Mouse (Mus musculus) neural tube, embryonic 10.5 days (tissue): ENCODE measurements around the gene Sec11a.

Experiments used
- DNase-seq: peaks from one replicate; pipeline ENCODE4 v3.0.0-alpha.2; 2017; ENCODE audit warnings: low spot score; ENCODE audit errors: extremely low spot score

Gene Sec11a

DNA sequence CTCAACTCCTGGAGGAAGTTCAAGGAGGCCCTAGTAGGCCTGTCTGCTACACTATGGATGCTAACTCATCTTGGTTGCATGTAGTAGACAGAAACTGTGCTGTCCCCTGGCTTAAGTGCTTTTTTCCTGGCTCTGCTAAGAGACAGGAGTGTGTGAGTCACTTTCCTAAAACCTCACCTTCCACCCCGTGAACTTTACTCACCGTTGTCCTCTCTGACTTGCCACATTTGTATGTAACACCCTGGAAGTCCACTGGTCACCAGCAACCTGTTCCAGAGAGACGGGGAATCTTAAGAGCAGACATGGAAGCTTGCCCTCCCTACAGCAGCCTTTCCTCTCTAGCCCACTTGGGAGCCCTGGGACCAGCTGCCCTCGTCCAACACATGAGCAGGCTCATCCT lies 49.9 kb downstream of the Sec11a start:
- no peak for DNase-seq

DNA sequence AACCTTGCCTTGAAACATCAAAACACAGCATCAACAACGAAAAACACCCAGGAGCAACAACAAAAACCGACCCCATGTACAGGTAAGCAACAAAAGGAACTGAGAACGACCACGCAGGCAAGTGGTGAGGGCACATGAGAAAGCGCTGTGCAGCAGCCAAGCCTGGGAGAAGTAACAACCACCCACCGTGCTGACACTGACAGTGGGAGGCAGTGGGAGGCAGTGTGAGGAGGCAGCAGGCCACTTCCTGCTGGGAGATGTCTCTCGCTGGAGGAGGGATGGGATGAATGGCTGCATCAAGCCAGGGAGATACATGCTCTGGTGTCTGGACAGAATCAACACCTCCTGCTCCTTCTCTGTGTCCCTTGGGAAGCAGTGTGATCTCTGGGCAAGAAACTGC lies 50.4 kb downstream of the Sec11a start:
- DNase-seq: no peak

DNA sequence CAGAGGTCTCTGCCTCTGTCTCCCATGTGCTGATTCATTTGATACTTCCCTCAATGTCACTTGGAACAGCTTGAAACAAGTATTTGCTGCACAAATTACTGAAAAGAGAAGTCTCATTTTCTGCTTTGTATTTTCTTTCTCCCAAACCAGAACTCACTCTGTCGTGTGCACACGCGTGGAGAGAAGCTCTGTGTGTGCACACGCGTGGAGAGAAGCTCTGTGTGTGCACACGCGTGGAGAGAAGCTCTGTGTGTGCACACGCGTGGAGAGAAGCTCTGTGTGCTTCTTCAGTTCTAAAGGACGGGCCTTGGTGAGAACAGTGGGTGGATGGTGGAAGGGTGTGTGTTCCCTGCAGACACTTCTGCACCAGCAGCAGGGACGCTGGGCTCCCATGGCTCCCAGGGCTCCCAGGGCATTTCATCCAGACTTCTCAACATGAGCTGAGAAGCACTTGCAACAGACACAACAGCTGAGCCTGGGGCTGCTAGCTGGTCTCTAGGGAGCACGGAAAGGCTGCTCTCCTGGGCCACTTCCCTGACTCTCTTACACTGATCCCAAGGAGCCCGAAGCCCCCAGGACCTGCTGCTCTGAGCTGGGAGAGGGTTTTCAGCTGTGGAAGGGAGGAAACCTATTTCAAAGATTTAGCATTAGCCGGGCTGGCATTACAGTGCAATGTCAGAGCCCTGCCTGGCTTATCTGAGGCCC lies 52.6 kb downstream of the Sec11a start:
- no peak for DNase-seq

DNA sequence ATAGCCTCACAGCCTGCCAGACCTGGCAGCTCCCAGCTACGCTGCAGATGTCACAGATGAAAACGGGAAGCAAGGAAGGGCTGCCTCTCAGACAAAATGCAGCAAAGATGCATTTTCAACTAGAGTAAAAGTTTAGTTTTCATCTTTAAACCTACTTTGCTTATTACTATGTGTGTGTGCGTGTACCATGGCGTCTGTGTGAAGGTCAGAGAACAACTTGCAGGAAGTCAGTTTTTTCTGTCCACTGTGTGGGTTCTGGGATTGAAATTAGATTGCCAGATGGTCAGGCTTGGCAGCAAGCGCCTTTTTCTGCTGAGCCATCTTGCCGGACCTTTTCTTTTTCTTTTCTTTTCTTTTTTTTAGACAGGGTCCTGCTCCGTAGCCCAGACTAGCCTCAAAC lies 53.4 kb downstream of the Sec11a start:
- no peak for DNase-seq

DNA sequence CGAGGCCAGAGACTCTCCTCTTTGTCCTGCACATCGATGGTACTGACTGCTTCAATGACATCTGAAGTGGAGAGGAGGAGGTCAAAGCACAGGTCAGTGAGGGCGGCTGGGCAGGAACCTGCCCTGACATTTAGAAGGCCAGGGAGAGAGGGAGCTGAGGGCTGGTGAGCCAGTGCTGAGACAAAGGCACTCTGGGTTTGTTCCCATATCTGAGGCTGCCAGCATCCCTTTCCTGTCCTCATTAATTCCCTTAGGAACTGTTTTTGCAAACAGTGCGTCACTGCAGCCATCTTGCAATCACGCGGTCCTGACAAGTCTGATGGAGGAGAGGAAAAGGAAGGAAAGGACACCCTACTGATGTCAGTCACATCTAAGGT lies 53.8 kb downstream of the Sec11a start:
- no peak for DNase-seq

DNA sequence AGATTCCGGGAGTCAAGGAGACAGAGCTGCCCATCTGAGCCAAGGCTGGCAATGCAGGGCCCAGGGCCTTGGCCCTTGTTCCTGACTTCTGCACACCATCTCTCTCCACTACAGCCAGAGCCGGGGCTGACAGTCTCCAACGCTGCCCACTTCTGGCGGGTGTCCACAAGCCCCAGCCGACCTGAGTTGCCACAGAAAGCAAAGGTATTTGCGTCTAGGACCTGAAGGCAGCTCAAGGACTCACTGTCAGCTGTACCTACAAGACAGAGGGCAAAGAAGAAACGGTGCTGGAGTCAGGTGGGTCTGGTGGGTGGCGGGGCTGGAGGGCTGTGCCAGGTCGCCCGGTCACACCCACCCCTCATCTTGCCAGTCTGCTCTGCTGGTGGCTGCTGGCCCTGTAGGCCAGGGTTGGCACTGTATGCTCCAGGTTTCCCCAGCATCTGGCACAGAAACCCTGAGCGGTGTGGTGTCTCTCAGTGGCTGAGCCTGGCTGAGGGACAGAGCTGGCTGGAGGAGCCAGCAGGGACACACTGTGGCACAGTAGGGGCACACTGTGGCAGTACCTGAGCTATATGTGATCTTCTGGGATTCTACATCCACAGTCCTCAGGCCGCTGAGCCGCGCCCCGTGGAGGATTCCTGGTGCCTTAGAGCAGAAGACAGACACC lies 54.4 kb downstream of the Sec11a start:
- no peak for DNase-seq

DNA sequence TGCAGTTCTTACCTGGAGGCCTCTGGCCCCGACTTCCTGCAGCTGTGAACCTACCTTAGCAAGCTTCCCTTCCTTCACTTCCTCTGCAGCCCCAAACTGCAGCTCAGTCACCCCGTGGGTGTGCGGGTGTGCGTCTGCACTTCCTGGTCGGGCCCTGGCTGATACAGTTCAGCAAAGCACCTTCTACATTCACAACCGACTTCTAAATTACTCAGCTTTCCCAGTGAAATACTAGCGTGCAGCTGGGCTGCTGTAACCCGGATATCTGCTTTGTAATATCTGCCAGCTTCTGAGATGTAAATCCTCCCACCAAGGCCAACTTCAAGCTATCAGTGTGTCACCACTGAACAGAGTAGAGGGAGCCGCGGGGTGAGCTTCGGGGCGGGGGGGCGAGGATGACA lies 57.7 kb downstream of the Sec11a start:
- no peak for DNase-seq

DNA sequence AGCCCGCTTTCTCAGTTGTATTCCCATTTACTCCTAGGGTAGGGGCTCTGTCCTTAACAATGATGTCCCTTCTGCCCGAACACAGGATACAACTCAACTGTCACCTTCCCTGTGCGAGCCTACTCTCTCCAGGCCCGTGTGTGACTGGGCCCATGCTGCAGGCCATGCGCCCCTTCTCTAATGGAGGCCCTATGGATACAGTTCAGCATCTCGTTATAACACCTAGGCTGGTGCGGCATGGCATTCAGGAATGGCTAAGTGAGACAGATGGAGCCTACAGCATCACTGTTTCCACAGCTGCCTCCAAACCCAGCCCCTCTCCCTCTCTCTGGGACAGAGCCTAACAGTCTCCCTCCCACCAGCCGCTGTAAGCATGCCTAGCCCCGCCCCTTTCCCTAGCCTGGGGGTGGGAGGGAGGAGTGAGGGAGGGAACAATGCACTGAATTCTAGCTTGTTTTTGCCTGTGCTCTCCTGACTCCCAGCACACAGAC lies 58.5 kb downstream of the Sec11a start:
- DNase-seq: peak; percentile 74

DNA sequence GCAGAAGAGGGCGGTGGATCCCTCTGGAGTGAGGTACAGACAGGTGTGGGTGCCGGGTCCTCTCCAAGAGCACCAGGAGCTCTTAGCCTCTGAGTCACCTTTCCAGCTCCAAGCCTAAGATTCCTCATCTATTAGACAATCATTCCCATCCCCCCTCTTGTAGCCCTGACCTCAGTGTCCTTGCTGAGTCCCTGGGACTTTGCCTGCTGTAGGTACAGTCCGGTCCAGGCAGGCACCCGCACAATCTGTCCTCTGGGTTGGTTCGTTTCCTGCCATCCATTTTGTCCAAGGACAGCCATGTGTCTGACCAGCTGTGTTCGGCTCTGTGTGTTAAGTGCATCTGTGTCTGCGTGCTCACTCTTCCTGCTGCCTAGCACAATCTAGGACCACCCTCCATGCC lies 59.0 kb downstream of the Sec11a start:
- no peak for DNase-seq

DNA sequence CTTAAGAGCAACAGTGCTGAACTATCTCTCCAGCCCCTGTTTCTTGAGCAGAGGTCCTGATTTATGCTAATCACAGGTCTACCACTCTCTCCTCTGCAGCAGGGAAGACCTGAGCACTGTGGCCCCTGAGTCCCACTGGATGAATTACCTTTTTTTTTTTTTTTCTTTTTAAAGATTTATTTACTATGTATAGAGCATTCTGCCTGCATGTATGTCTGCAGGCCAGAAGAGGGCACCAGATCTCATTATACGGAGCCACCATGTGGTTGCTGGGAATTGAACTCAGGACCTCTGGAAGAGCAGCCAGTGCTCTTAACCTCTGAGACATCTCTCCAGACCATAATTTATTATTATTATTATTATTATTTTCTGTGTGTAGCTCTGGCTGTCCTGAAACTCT lies 61.9 kb downstream of the Sec11a start:
- no peak for DNase-seq

DNA sequence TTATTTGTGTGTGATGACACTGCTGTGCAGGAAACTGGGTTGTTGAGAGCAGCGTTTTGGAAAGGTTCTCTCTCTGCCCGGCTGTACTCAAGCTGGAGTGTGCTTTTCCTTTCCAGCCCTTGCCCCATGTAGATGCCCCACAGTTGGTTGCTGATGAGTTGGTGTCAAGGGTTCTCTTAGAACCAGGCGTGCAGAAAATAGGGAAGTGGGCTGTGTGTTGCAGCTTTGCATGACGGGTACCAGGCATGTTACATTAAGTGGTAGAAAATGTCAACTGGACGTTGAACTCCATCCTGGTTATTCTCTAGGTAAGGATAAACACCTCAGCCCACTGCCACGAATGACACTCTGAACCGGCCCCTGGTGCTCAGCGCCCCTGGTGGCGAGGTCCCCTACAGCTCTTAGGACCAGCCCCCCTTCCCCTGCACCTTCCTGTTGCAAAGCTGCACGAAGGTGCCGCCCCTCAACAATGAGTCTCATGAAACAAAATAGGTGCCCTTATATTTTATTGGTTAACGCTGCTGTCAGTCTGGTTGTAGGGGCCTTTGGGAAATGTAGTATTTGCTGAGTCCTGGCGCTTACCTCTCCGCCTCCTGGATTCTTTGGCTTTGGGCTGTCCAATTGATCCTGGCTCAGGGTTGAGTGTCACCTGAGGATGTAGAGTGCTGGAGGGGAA lies 64.6 kb downstream of the Sec11a start:
- peak; percentile 31 for DNase-seq

DNA sequence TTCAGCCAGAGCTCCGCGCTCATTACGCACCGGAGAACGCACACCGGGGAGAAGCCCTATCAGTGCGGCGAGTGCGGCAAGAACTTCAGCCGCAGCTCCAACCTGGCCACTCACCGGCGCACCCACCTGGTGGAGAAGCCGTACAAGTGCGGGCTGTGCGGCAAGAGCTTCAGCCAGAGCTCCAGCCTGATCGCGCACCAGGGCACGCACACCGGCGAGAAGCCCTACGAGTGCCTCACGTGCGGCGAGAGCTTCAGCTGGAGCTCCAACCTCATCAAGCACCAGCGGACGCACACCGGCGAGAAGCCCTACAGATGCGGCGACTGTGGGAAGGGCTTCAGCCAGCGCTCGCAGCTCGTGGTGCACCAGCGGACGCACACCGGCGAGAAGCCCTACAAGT lies 71.9 kb downstream of the Sec11a start:
- DNase-seq: no peak

DNA sequence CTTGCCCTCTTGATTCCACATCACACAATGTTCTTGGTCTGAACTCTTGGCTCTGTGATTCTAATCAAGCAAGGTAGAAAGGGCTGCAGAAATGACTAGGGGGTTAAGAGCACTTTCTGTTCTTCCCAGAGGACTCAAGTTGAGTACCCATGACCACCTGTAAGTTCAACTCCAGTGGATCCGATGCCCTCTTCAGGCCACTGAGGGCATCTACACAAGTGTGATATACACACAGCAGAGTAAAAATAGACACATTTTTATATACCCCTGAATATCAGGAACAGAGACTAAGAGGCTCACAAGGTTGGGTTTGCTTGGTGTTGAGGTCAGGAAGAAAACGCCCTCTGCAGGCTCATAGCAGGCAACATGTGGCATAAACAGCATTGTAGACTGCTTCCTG lies 73.9 kb downstream of the Sec11a start:
- DNase-seq: no peak

DNA sequence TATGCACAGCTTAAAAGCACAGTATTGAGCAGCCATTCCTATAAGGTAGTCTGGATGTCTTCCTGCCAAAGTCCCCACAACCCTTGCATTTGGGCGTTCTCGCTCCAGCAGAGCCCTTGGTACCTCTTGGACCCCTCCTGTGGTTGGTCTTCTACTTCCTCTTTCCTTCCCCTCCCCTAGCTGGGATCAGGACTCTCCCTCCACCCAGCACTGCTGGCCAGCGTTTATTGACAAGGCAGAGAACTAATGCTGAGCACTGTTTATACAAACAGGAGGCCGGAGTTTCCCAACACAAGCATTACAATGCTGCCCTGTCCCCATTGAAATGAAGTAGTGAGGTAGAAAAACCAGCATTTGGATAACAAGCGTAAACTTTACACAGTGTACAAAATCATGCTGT lies 74.5 kb downstream of the Sec11a start:
- DNase-seq: no peak

DNA sequence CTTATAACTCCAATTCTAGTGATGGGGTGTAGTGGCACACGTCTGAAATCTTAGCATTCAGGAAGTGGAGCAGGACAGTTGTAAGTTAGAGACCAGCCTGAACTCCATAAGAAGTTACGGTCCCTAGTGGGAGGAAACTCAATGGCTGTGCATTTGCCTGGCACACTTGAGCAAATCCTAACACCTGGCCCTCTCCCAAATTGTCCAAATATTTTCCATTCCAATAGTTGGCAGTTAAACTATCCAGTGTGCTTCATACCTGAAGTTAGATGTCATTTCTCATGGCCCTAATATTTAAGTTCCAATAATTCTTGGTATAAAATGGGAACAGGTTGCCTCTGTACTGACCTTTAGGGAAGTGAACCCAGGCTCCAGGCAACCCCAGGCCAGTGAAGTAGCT lies 78.9 kb downstream of the Sec11a start:
- DNase-seq: no peak

DNA sequence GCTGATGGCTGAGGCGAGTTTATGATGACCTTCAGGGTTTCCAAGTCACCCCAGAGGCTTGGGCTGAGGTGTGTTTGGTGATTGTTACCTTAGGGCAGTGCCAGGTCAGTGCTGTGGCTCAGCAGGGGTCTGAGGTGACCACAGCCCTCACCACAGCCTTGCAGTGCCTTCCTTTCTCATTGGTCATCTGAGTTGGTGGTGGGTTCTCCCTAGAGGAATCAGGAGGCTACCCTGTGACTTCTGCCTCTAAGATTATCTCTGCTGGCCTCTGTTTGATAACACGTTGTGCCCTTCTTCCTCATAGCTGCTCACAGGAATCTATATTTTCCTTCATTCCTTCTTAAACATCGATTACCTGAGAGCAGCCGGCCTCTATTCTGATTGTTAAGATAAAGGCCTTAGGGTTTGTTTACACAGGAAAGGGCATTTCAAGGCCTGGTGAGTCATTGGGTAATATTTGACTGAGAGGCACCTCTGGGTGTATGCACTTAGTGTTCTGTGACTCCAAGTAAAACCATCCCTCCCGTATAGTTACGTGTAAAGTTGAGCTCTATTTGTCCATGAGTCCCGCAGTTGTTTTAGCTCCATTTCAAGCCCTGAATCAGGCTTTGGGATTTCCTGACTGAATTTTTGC lies 80.9 kb downstream of the Sec11a start:
- DNase-seq: no peak

DNA sequence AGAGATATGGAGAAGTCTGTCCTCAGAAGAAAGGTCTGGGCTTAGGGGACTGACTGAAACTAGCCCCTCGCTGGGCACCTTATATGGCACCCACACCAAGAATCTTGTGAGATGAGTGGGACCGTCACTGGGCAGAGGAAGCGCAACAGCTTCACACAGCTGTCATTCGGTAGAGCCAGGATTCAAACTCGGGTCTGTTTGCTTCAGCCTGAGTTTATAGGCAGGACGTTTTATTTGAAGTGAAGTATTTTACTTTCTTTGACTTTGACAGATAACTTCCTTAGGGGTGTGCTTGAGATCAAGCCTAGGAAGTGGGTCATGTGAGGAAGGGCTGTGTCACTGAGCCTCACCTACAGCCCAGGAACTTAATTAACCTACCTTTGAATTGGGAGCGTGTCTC lies 82.1 kb downstream of the Sec11a start:
- no peak for DNase-seq

DNA sequence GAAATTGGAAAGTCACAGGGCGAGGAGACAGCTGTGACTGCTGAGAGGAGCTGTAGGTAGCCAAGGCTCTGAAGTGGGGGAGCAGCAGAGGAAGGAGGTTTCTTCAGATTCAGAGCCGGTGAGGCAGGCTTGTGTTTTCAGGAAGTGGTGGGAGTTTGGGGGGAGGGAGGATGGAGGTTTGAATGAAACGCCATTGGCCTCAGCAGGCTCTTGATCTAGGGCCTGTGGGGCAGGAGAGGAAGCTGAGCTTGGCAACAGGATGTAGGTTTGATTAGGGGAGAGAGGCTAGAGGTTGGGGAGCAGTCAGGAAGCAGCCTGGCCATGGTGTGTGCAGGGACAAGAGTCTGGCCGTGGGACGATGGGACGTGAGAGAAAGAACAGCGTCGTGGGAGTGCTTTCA lies 82.7 kb downstream of the Sec11a start:
- DNase-seq: no peak

DNA sequence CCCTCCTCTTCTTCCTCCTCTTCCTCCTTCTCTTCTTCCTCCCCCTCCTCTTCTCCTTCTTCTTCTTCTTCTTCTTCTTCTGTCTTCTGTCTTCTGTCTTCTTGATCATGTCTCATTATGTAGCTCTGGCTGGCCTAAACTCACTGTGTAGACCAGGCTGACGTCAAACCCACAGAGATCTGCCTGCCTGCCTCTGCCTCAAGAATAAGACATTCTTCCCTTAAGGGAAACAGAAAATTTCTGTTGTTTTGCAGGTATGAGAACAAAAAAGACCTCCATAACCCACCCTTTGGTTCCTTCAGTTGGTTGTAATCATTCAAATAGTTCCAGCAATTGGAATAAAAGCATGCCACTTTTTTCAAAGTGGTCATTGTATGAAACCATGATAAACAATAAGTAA lies 83.4 kb downstream of the Sec11a start:
- DNase-seq: no peak

DNA sequence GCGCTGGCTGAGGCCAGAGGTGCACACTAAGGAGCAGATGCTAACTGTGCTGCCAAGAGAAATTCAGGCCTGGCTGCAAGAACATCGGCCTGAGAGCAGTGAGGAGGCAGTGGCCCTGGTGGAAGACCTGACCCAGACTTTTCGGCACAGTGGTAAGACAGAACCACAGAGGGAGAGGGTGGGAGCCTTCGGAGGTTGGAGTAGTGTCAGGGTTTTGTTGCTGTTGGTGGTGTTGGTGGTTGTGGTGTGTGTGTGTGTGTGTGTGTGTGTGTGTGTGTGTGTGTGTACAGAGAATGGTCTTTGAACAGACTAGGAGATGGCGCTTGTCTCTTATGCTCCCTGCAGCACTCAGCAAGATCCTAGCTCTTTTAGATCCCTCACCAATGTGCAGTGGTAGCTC lies 84.1 kb downstream of the Sec11a start:
- no peak for DNase-seq

DNA sequence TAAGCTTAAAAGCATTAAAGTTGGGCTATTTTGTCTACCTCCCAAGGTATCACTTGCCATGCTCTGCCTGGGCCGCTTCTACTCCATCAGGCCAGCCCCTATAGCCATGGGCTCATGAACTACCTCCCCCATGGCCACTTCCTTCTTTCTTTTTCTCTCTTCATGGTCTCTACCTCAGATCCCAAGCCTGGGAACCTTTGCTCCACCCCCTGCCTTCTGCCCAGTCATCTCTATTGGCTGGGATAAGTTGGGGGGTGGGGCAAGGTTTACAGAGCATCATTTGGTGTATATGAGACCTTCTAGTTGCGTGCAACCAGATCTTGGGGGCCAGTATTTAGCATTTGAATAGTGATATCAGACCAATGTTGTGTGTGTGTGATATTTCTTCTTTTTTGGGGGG lies 85.1 kb downstream of the Sec11a start:
- DNase-seq: no peak

DNA sequence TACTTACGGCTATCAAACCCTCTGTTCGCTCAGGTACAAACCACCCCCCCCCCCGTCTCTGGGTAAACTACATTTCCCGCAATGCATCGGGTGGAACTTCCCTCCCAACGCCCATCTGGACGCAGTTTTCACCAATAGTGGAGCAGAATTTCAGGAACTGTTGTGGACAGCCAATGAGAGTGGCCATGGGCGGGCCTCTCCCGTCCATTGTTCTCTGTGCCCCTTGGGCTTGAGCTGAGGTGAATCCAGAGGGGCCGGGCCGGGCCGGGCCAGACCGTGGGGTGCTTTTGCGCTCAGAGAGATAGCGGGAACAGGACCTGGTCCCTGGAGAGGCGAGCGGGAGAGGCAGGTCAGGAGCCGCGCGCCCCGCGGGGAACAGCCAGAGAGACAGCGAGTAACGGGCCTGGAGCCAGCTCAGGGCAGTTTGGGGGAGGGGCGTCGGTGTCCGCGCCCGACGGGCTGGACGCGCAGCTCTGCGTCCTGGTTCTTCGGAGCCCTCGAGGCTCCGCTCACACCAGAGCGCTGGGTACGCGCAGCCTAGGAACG lies 86.8 kb downstream of the Sec11a start, which contains the start of gene Zscan2:
Gene Zscan2 (plus strand): TSS at position 192 of the 546 bp plus-strand sequence.
- peak; percentile 96 for DNase-seq
